Mouse (Mus musculus) bone marrow macrophage, adult 2 months (primary cell): ENCODE data around the gene Arih2. TPM values are rescaled to one million over a fixed set of nuclear protein-coding genes. Genes with fewer than 3 reads are reported as not detected.

ENCODE experiments used
- H3K27ac ChIP-seq: 2 replicates; pipeline ENCODE4 v1.5.1; 2012; ENCODE audit warnings: low read depth, low read length; ENCODE audit not compliant: insufficient read depth
- H3K4me1 ChIP-seq: 2 replicates; pipeline ENCODE4 v1.6.1; 2012; ENCODE audit warnings: low read length; ENCODE audit not compliant: control insufficient read depth, insufficient read depth
- H3K4me3 ChIP-seq: 2 replicates; pipeline ENCODE4 v1.5.1; 2012; ENCODE audit warnings: mild to moderate bottlenecking, low read length, moderate library complexity; ENCODE audit not compliant: insufficient read depth
- CTCF ChIP-seq: IDR thresholded peaks from 2 replicates; pipeline ENCODE4 v1.5.1; 2012; ENCODE audit warnings: low read depth, mild to moderate bottlenecking, low read length, moderate library complexity
- POLR2A ChIP-seq: IDR thresholded peaks from 2 replicates; pipeline ENCODE4 v1.6.1; 2012; ENCODE audit warnings: mild to moderate bottlenecking, low read depth, low read length, borderline replicate concordance
- polyA plus RNA-seq: library from polyadenylated mRNA; stranded (reverse); fragments of >200 nt; gene quantifications from 2 replicates; pipeline ENCODE4 v1.2.4, GENCODE M21; 2012; ENCODE audit not compliant: missing spikeins, insufficient read depth, insufficient read length

Arih2 gene
- polyA plus RNA-seq: 38.4 and 43.1 TPM in 2 replicates

GRCm38 (mm10) chr9:108648611-108649560, at the start of gene Arih2:
Gene Arih2, minus strand, starts transcription at chr9:108649386.
- peak within 1 kb of the TSS; percentile 94 for H3K4me3 ChIP-seq
- H3K27ac ChIP-seq: peak within 1 kb of the TSS; percentile 95
- H3K4me1 ChIP-seq: peaks cover 9% of the 10 kb centered on the region
- TF ChIP-seq CTCF (no peak), POLR2A (no peak)

- TF ChIP-seq POLR2A (no peak), CTCF (no peak)
- Histone ChIP-seq H3K4me1 (peaks cover 18% of the 10 kb centered on the region), H3K4me3 (no peak overlapping the region), H3K27ac (0 out of 2 replicates have a peak overlapping the region, but pooled peaks have one; percentile 8)
Measured at GRCm38 (mm10) chr9:108694533-108694932, 45.3 kb upstream of the Arih2 start.

DNA sequence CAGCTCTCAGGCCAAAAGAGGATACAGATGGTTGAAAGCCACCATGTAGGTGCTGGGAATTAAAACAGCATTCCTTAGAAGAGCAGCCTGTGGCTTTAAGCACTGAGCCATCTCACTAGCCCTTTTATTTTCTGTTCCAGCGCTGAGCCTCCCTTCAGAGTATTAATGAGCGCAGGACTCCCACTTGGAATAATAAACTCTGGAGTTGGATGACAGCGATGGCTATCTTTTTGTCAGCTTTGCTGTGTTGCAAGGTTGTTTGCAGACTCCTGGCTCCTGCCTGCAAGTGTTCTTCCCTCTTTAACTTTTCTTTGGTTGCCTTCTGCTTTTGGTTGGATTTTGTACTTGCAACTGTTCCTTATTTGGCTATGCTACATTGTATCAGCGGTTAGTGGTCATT, 44.8 kb upstream of the Arih2 start:
- Histone ChIP-seq H3K27ac (0 out of 2 replicates have a peak overlapping the region, but pooled peaks have one; percentile 19), H3K4me3 (peak overlapping the region; percentile 73; the same call in 1 of the 2 replicates), H3K4me1 (peaks cover 18% of the 10 kb centered on the region)
- TF ChIP-seq CTCF: no peak
- no peak for TF ChIP-seq POLR2A

GRCm38 (mm10) chr9:108692226-108693041, 43.2 kb upstream of the Arih2 start:
- no peak for TF ChIP-seq CTCF
- no peak for TF ChIP-seq POLR2A
- H3K4me3 ChIP-seq: peak overlapping the region; percentile 73
- H3K4me1 ChIP-seq: peaks cover 16% of the 10 kb centered on the region
- H3K27ac ChIP-seq: peak overlapping the region; percentile 28

DNA sequence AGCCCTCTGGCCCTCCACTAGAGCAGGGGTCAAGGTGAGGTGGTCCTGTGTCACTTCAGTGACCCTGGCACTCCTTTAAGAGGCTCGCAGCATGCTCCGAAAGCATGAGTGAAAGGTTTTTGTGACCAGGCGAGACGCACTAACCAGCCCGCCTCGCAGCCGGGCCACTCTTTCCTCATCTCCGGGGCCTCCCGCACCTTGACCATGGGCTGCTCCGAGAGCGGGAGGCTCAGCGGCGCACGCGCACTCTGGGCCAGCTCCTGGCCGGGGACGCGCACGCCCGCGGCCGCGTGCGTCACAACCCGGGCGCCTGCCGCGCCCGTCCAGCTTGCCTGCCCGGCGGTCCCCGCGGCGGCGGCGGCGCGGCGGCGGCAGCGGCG, 42.6 kb upstream of the Arih2 start:
- Histone ChIP-seq H3K4me1 (peaks cover 16% of the 10 kb centered on the region), H3K27ac (peak overlapping the region; percentile 79), H3K4me3 (peak overlapping the region; percentile 73)
- TF ChIP-seq POLR2A (no peak), CTCF (no peak)

- no peak for TF ChIP-seq POLR2A
- no peak for TF ChIP-seq CTCF
- Histone ChIP-seq H3K4me1 (peaks cover 16% of the 10 kb centered on the region), H3K4me3 (peak overlapping the region; percentile 73), H3K27ac (peak overlapping the region; percentile 79)
Measured at GRCm38 (mm10) chr9:108691371-108691770, 42.2 kb upstream of the Arih2 start.

DNA sequence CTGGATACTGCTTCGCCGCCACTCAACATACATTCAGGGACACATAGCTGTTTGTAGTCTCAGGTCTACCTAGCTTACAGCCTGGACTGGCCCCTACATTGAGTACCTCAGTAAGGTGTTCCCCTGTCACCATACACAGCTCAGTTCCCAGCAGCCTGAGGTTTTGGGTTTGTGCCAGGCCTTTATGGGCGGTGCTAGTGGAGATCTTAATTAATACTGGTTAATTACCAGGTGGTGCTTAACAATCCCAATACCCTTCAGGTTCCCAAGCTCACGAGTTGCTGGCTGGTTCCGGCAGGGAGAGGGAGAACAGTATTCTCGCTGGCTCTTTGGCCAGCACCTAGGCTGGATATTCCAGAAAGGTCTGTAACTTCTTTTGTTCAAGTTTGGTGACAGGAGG, 41.7 kb upstream of the Arih2 start:
- Histone ChIP-seq H3K4me1 (peaks cover 16% of the 10 kb centered on the region), H3K4me3 (no peak overlapping the region), H3K27ac (peak overlapping the region; percentile 79)
- TF ChIP-seq POLR2A (no peak), CTCF (no peak)

DNA sequence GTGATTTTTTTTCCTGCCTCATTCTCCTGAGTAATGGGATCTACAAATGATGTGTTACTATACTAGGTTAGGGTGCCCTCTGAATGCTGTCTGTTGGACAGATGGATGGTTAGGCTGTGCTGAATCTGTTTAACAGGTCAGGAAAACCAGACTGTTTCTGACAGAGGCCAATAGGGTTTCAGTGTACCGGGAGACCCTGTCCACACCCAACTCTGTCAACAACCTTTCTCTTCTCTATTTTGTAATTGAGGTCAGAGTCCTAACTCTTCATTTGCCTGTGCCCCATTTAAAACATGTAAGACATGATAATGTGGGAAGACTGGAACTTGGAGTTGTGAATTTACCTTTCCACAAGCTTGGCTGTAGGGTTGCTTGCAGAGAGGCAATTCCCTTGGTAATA, 40.8 kb upstream of the Arih2 start:
- TF ChIP-seq POLR2A (no peak), CTCF (no peak)
- H3K4me1 ChIP-seq: peaks cover 13% of the 10 kb centered on the region
- no peak overlapping the region for H3K27ac ChIP-seq
- H3K4me3 ChIP-seq: no peak overlapping the region

- TF ChIP-seq CTCF: no peak
- no peak for TF ChIP-seq POLR2A
Measured at GRCm38 (mm10) chr9:108689106-108689505, 39.9 kb upstream of the Arih2 start, which contains the start of gene Prkar2a. Gene Prkar2a, plus strand, starts transcription at chr9:108689314.

GRCm38 (mm10) chr9:108688451-108688850, 39.3 kb upstream of the Arih2 start:
- TF ChIP-seq CTCF: no peak
- TF ChIP-seq POLR2A: no peak

More at GRCm38 (mm10) chr9:108689106-108689505, 39.9 kb upstream of the Arih2 start, which contains the start of gene Prkar2a:
- H3K4me1 ChIP-seq: peaks cover 9% of the 10 kb centered on the region
- H3K4me3 ChIP-seq: no peak within 1 kb of the TSS
- H3K27ac ChIP-seq: no peak within 1 kb of the TSS

More at GRCm38 (mm10) chr9:108688451-108688850, 39.3 kb upstream of the Arih2 start:
- H3K4me1 ChIP-seq: peaks cover 7% of the 10 kb centered on the region
- H3K27ac ChIP-seq: no peak overlapping the region
- H3K4me3 ChIP-seq: no peak overlapping the region
